9 mouse cellular contexts compared by ENCODE assay signal in the genomic region with DNA sequence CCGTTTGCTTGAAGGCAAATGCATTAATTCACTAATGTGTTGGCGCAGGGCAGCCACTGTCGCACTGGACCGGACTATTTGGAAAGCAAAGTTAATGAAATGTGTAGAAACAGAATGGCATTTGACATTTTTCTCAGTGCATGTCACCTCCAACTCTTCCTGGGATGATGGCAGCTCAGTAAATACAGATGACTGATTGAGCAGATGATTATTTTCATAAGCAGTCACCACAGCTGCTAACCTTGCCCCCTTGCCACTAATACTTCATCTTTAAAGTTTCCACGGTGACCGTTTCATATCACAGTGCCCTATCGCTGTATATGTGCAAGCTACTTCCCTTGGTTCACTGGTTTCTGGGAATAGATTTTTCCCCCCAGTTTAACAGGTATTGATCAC. TPM values are rescaled to one million over a fixed set of nuclear protein-coding genes. Genes with fewer than 3 reads are reported as not detected.
DNase-seq lines count a peak whose midpoint lies in the region; ATAC-seq and TF ChIP-seq lines count a peak whose summit lies in the region.
"Had no signal": no experiment of that assay in that cellular context is flagged by ENCODE, and none has a peak within 500 bp of the region (broad histone marks: within the 10 kb centered on the region; RNA-seq: fewer than 3 reads in every experiment).

No protein-coding gene starts in this region.

- H3K4me3 ChIP-seq in heart, postnatal 0 days (ENCODE audit: low read depth, low read length): peak overlapping the region; percentile 79; the same call in 1 of the 2 replicates
- peak overlapping the region; percentile 53; the same call in 1 of the 2 replicates for H3K4me3 ChIP-seq in stomach, embryonic 14.5 days (ENCODE audit: low read depth, low read length)
- H3K4me3 ChIP-seq in stomach, postnatal 0 days (ENCODE audit: low read depth, low read length): no peak overlapping the region
- no peak overlapping the region for H3K4me3 ChIP-seq in liver, postnatal 0 days (ENCODE audit: low read depth, low read length)

- no peaks in the 10 kb centered on the region for H3K4me1 ChIP-seq in heart, postnatal 0 days (ENCODE audit: control insufficient read depth, insufficient read depth)
- no peaks in the 10 kb centered on the region for H3K4me1 ChIP-seq in stomach, embryonic 14.5 days (ENCODE audit: control insufficient read depth, insufficient read depth, low read length)
- H3K4me1 ChIP-seq in stomach, postnatal 0 days (replicated peaks; ENCODE audit: control insufficient read depth, insufficient read depth): no peaks in the 10 kb centered on the region
- no peaks in the 10 kb centered on the region for H3K4me1 ChIP-seq in liver, postnatal 0 days (ENCODE audit: insufficient read depth)

- H3K9me3 ChIP-seq in heart, postnatal 0 days (replicated peaks; ENCODE audit: control insufficient read depth, low read length): no peaks in the 10 kb centered on the region
- H3K9me3 ChIP-seq in stomach, embryonic 14.5 days (ENCODE audit: control insufficient read depth, low read depth, low read length): no peaks in the 10 kb centered on the region
- H3K9me3 ChIP-seq in stomach, postnatal 0 days (ENCODE audit: control insufficient read depth, low read length): no peaks in the 10 kb centered on the region
- no peaks in the 10 kb centered on the region for H3K9me3 ChIP-seq in liver, postnatal 0 days (ENCODE audit: low read length)

- 81% methylated on average over 7 of the region's 7 CpGs for WGBS in heart, postnatal 0 days
- WGBS in stomach, embryonic 14.5 days: 62% methylated on average over 7 of the region's 7 CpGs
- WGBS in stomach, postnatal 0 days: 64% methylated on average over 7 of the region's 7 CpGs
- 50% methylated on average over 7 of the region's 7 CpGs for WGBS in liver, postnatal 0 days (ENCODE audit: insufficient replicate concordance)

- no peak overlapping the region for H3K27ac ChIP-seq in heart, postnatal 0 days (ENCODE audit: low read depth)
- no peak overlapping the region for H3K27ac ChIP-seq in stomach, embryonic 14.5 days (ENCODE audit: low read length)
- H3K27ac ChIP-seq in stomach, postnatal 0 days (replicated peaks): no peak overlapping the region
- H3K27ac ChIP-seq in liver, postnatal 0 days (ENCODE audit: low read depth): no peak overlapping the region

- TF ChIP-seq EP300 in heart, postnatal 0 days (IDR thresholded peaks at IDR 0.05; ENCODE audit: low read depth): no peak
- TF ChIP-seq EP300 in stomach, postnatal 0 days (optimal IDR thresholded peaks at IDR 0.05): no peak
- no peak for TF ChIP-seq EP300 in liver, postnatal 0 days (IDR thresholded peaks at IDR 0.05; ENCODE audit: low read depth)

- no peak for DNase-seq in heart, postnatal 0 days (ENCODE audit: low spot score)
- DNase-seq in heart, postnatal 10 days: no peak
- DNase-seq in stomach, postnatal 0 days (ENCODE audit: low spot score): no peak
- no peak for DNase-seq in liver, postnatal 0 days
- no peak for DNase-seq in ovary, adult 18-20 months (ENCODE audit: low spot score)
- no peak for DNase-seq in yolk sac, embryonic 10.5 days (ENCODE audit: low spot score)
- DNase-seq in cerebellum, adult 11-12 months: no peak
- DNase-seq: layer of hippocampus, adult 9-11 months had no signal

- H3K4me2 ChIP-seq in heart, postnatal 0 days (ENCODE audit: low read depth, low read length): peak overlapping the region; percentile 66
- peak overlapping the region; percentile 51 for H3K4me2 ChIP-seq in stomach, embryonic 14.5 days (replicated peaks; ENCODE audit: low read depth, low read length)
- H3K4me2 ChIP-seq in stomach, postnatal 0 days (replicated peaks; ENCODE audit: low read depth): no peak overlapping the region
- peak overlapping the region; percentile 73 for H3K4me2 ChIP-seq in liver, postnatal 0 days (ENCODE audit: low read depth, low read length)

- no peak for ATAC-seq in heart, postnatal 0 days (ENCODE audit: insufficient read depth, low read depth)
- no peak for ATAC-seq in stomach, embryonic 14.5 days (ENCODE audit: insufficient number of reproducible peaks, insufficient read depth, low FRiP score, low read depth)
- ATAC-seq in stomach, postnatal 0 days (ENCODE audit: low FRiP score, low TSS enrichment): no peak
- ATAC-seq in liver, postnatal 0 days: no peak

- no peak for TF ChIP-seq CTCF in heart, postnatal 0 days (IDR thresholded peaks at IDR 0.05; ENCODE audit: low read depth)
- TF ChIP-seq CTCF in stomach, postnatal 0 days (IDR thresholded peaks at IDR 0.05; ENCODE audit: low read depth): no peak
- TF ChIP-seq CTCF in liver, postnatal 0 days (IDR thresholded peaks at IDR 0.05; ENCODE audit: low read depth): no peak

- H3K27me3 ChIP-seq in heart, postnatal 0 days (ENCODE audit: control insufficient read depth, insufficient read depth, low read length): no peaks in the 10 kb centered on the region
- H3K27me3 ChIP-seq in stomach, embryonic 14.5 days (ENCODE audit: control insufficient read depth, insufficient read depth, low read length): no peaks in the 10 kb centered on the region
- no peaks in the 10 kb centered on the region for H3K27me3 ChIP-seq in stomach, postnatal 0 days (ENCODE audit: control insufficient read depth, insufficient read depth, low read length)
- no peaks in the 10 kb centered on the region for H3K27me3 ChIP-seq in liver, postnatal 0 days (ENCODE audit: insufficient read depth, low read length)

- intact Hi-C loops in heart, postnatal 10 days (cut with DNase I): no loop called here

- no peaks in the 10 kb centered on the region for H3K36me3 ChIP-seq in heart, postnatal 0 days (replicated peaks; ENCODE audit: control insufficient read depth, insufficient read depth, low read length)
- H3K36me3 ChIP-seq in stomach, embryonic 14.5 days (ENCODE audit: control insufficient read depth, insufficient read depth, low read length): no peaks in the 10 kb centered on the region
- H3K36me3 ChIP-seq in stomach, postnatal 0 days (ENCODE audit: control insufficient read depth, insufficient read depth, low read length): no peaks in the 10 kb centered on the region
- no peaks in the 10 kb centered on the region for H3K36me3 ChIP-seq in liver, postnatal 0 days (replicated peaks; ENCODE audit: insufficient read depth, low read length)

- H3K9ac ChIP-seq in heart, postnatal 0 days (replicated peaks; ENCODE audit: low read depth, low read length): no peak overlapping the region
- H3K9ac ChIP-seq in stomach, embryonic 14.5 days (replicated peaks; ENCODE audit: low read depth, low read length): no peak overlapping the region
- no peak overlapping the region for H3K9ac ChIP-seq in stomach, postnatal 0 days (ENCODE audit: low read length)
- H3K9ac ChIP-seq in liver, postnatal 0 days (replicated peaks): no peak overlapping the region

RNA-seq across cellular contexts. Expression of a gene that starts 1.4 kb away (rescaled TPM):
- total RNA-seq in heart, postnatal 0 days (2014; rRNA removed; ENCODE audit: low replicate concordance): 9.0 and 16.5 TPM in 2 replicates
- polyA plus RNA-seq in heart, postnatal 0 days (2015; fragmentation: Nextera tagmentation; extraction: Ambion mirVana): 6.0 and 6.1 TPM in 2 replicates
- 10 to 100 TPM; 12.0 to 12.8 TPM for total RNA-seq in heart, postnatal 10 days (2021)
- polyA plus RNA-seq in stomach, embryonic 14.5 days (2014; fragmentation: Nextera tagmentation; extraction: Ambion mirVana): 29.5 and 32.6 TPM in 2 replicates
- polyA plus RNA-seq in stomach, postnatal 0 days (2015; fragmentation: Nextera tagmentation; extraction: Ambion mirVana): 7.0 and 8.1 TPM in 2 replicates
- polyA plus RNA-seq in liver, postnatal 0 days (2015; fragmentation: Nextera tagmentation; extraction: Ambion mirVana): 2.5 and 2.6 TPM in 2 replicates

RNA-seq across cellular contexts. Expression of a gene that starts 20.8 kb away (rescaled TPM):
- 5.0 and 9.6 TPM in 2 replicates for total RNA-seq in heart, postnatal 0 days (2014; rRNA removed; ENCODE audit: low replicate concordance)
- 10.4 and 11.0 TPM in 2 replicates for polyA plus RNA-seq in heart, postnatal 0 days (2015; fragmentation: Nextera tagmentation; extraction: Ambion mirVana)
- 1 to 10 TPM; 3.7 to 4.5 TPM for total RNA-seq in heart, postnatal 10 days (2021)
- polyA plus RNA-seq in stomach, embryonic 14.5 days (2014; fragmentation: Nextera tagmentation; extraction: Ambion mirVana): 39.4 and 44.7 TPM in 2 replicates
- 5.8 and 6.4 TPM in 2 replicates for polyA plus RNA-seq in stomach, postnatal 0 days (2015; fragmentation: Nextera tagmentation; extraction: Ambion mirVana)
- 0.75 and 1.3 TPM in 2 replicates for polyA plus RNA-seq in liver, postnatal 0 days (2015; fragmentation: Nextera tagmentation; extraction: Ambion mirVana)

Comparison
In these comparisons a context has a peak if more than half of its experiments do, and no peak if none do; other contexts are left out.
1. H3K4me3 ChIP-seq: peak in heart, postnatal 0 days (single experiment) and stomach, embryonic 14.5 days (single experiment); none in stomach, postnatal 0 days (single experiment) and liver, postnatal 0 days (single experiment).